Mouse (Mus musculus): ENCODE results near the gene Atpif1. TPM values are rescaled to one million over a fixed set of nuclear protein-coding genes. Genes with fewer than 3 reads are reported as not detected.
"Not testable (repeated sequence)": the region's sequence is repeated elsewhere in the genome, so short reads cannot be mapped to it uniquely, and the experiment has no call there.

Gene Atpif1
- polyA plus RNA-seq (2012; rRNA removed), result 799 and 900 TPM in 2 replicates

GRCm38 (mm10) chr4:132532981-132533916 lies at the start of gene Atpif1:
TSS of gene Atpif1 (minus strand) at chr4:132533659.
- TF ChIP-seq CTCF (IDR thresholded peaks at IDR 0.05; ENCODE audit: borderline replicate concordance, extremely low read depth, insufficient read depth, insufficient read length) (no peak), POLR2A (IDR thresholded peaks at IDR 0.05; ENCODE audit: borderline replicate concordance, extremely low read depth, insufficient read depth, insufficient read length, poor library complexity, severe bottlenecking) (peak; percentile 80; the same call in 1 of the 2 replicates)
- peak; percentile 98 for DNase-seq (ENCODE audit: low read depth)

GRCm38 (mm10) chr4:132574809-132575347 lies 41.4 kb upstream of the Atpif1 start:
- TF ChIP-seq CTCF (IDR thresholded peaks at IDR 0.05; ENCODE audit: borderline replicate concordance, extremely low read depth, insufficient read depth, insufficient read length) (no peak), POLR2A (IDR thresholded peaks at IDR 0.05; ENCODE audit: borderline replicate concordance, extremely low read depth, insufficient read depth, insufficient read length, poor library complexity, severe bottlenecking) (no peak)
- DNase-seq (ENCODE audit: low read depth), result no peak

GRCm38 (mm10) chr4:132573327-132573726 lies 39.9 kb upstream of the Atpif1 start:
- TF ChIP-seq POLR2A (IDR thresholded peaks at IDR 0.05; ENCODE audit: borderline replicate concordance, extremely low read depth, insufficient read depth, insufficient read length, poor library complexity, severe bottlenecking) (no peak), CTCF (IDR thresholded peaks at IDR 0.05; ENCODE audit: borderline replicate concordance, extremely low read depth, insufficient read depth, insufficient read length) (no peak)
- peak; percentile 33 for DNase-seq (ENCODE audit: low read depth)

- TF ChIP-seq POLR2A (IDR thresholded peaks at IDR 0.05; ENCODE audit: borderline replicate concordance, extremely low read depth, insufficient read depth, insufficient read length, poor library complexity, severe bottlenecking) (no peak), CTCF (IDR thresholded peaks at IDR 0.05; ENCODE audit: borderline replicate concordance, extremely low read depth, insufficient read depth, insufficient read length) (no peak)
- DNase-seq (ENCODE audit: low read depth), result no peak
Measured at GRCm38 (mm10) chr4:132571190-132571589, 37.7 kb upstream of the Atpif1 start.

GRCm38 (mm10) chr4:132569115-132569514 lies 35.7 kb upstream of the Atpif1 start:
- TF ChIP-seq POLR2A (IDR thresholded peaks at IDR 0.05; ENCODE audit: borderline replicate concordance, extremely low read depth, insufficient read depth, insufficient read length, poor library complexity, severe bottlenecking) (no peak), CTCF (IDR thresholded peaks at IDR 0.05; ENCODE audit: borderline replicate concordance, extremely low read depth, insufficient read depth, insufficient read length) (peak; percentile 45; the same call in 1 of the 2 replicates)
- DNase-seq (ENCODE audit: low read depth), result no peak

GRCm38 (mm10) chr4:132567361-132567779 lies 33.9 kb upstream of the Atpif1 start:
- TF ChIP-seq CTCF (IDR thresholded peaks at IDR 0.05; ENCODE audit: borderline replicate concordance, extremely low read depth, insufficient read depth, insufficient read length) (no peak), POLR2A (IDR thresholded peaks at IDR 0.05; ENCODE audit: borderline replicate concordance, extremely low read depth, insufficient read depth, insufficient read length, poor library complexity, severe bottlenecking) (no peak)
- DNase-seq (ENCODE audit: low read depth), result no peak

GRCm38 (mm10) chr4:132565089-132565747 lies 31.8 kb upstream of the Atpif1 start:
- TF ChIP-seq POLR2A (IDR thresholded peaks at IDR 0.05; ENCODE audit: borderline replicate concordance, extremely low read depth, insufficient read depth, insufficient read length, poor library complexity, severe bottlenecking), result no peak
- TF ChIP-seq CTCF (IDR thresholded peaks at IDR 0.05; ENCODE audit: borderline replicate concordance, extremely low read depth, insufficient read depth, insufficient read length), result no peak
- DNase-seq (ENCODE audit: low read depth), result peak; percentile 10

- DNase-seq (ENCODE audit: low read depth), result no peak
- TF ChIP-seq POLR2A (IDR thresholded peaks at IDR 0.05; ENCODE audit: borderline replicate concordance, extremely low read depth, insufficient read depth, insufficient read length, poor library complexity, severe bottlenecking) (no peak), CTCF (IDR thresholded peaks at IDR 0.05; ENCODE audit: borderline replicate concordance, extremely low read depth, insufficient read depth, insufficient read length) (no peak)
Measured at GRCm38 (mm10) chr4:132563965-132564364, 30.5 kb upstream of the Atpif1 start, which contains the start of gene Ptafr. TSS of gene Ptafr (plus strand) at chr4:132564067.

- no peak for TF ChIP-seq POLR2A (IDR thresholded peaks at IDR 0.05; ENCODE audit: borderline replicate concordance, extremely low read depth, insufficient read depth, insufficient read length, poor library complexity, severe bottlenecking)
- no peak for TF ChIP-seq CTCF (IDR thresholded peaks at IDR 0.05; ENCODE audit: borderline replicate concordance, extremely low read depth, insufficient read depth, insufficient read length)
- DNase-seq (ENCODE audit: low read depth), result no peak
Measured at GRCm38 (mm10) chr4:132563261-132563660, 29.8 kb upstream of the Atpif1 start.

GRCm38 (mm10) chr4:132555550-132555949 lies 22.1 kb upstream of the Atpif1 start:
- DNase-seq (ENCODE audit: low read depth), result not testable (repeated sequence)

GRCm38 (mm10) chr4:132554653-132555052 lies 21.2 kb upstream of the Atpif1 start:
- TF ChIP-seq POLR2A (IDR thresholded peaks at IDR 0.05; ENCODE audit: borderline replicate concordance, extremely low read depth, insufficient read depth, insufficient read length, poor library complexity, severe bottlenecking), result no peak
- TF ChIP-seq CTCF (IDR thresholded peaks at IDR 0.05; ENCODE audit: borderline replicate concordance, extremely low read depth, insufficient read depth, insufficient read length), result no peak
- no peak for DNase-seq (ENCODE audit: low read depth)

Data from brain, embryonic 14.5 days (tissue).